Mouse (Mus musculus): ENCODE data around the gene Gm37240. TPM values are rescaled to one million over a fixed set of nuclear protein-coding genes. Genes with fewer than 3 reads are reported as not detected.

Gm37240 gene
- polyA plus RNA-seq, 1 experiment from 2014 or later: 0.93 TPM

- Histone ChIP-seq H3K36me3 (ENCODE audit: control insufficient read depth, insufficient read depth, low read length) (no peaks in the 10 kb centered on the region), H3K4me2 (ENCODE audit: low read length) (no peak overlapping the region), H3K4me3 (ENCODE audit: low read length) (no peak overlapping the region), H3K27ac (ENCODE audit: low read depth, low read length) (no peak overlapping the region), H3K9ac (ENCODE audit: low read depth, low read length) (no peak overlapping the region), H3K9me3 (ENCODE audit: control insufficient read depth, low read length) (no peaks in the 10 kb centered on the region), H3K4me1 (ENCODE audit: control insufficient read depth, insufficient read depth, low read depth, low read length) (peaks cover 7% of the 10 kb centered on the region), H3K27me3 (replicated peaks; ENCODE audit: control insufficient read depth, insufficient read depth, low read length) (no peaks in the 10 kb centered on the region)
- 60% methylated on average over 6 of the region's 6 CpGs for WGBS
- ATAC-seq: no peak
Measured at GRCm38 (mm10) chr3:85309168-85309567, 578.1 kb downstream of the Gm37240 start.

DNA sequence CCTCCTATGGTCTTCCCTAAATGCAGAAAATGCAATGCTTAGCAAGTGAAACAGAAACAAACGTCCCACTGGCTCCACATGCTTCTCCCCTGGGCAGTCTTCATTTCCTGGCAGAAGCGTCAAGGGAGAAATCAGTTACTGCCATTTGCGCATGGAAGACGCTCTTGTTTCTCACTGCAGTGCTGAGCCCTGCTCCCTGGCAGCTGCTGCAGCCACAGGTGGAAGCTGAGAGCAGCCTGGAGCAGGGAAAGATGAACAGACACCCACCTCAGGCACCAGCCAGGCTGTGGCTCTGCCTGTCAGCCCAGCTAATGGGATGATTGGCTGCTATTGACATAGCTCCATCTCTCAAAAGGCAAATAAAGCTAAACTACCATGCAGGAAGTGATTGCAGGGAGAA lies 578.6 kb downstream of the Gm37240 start:
- no peak; the same call in 1 of the 2 replicates for ATAC-seq
- Histone ChIP-seq H3K4me2 (ENCODE audit: low read length) (peak overlapping the region; percentile 10; the same call in 1 of the 2 replicates), H3K4me1 (ENCODE audit: control insufficient read depth, insufficient read depth, low read depth, low read length) (peaks cover 7% of the 10 kb centered on the region), H3K27ac (ENCODE audit: low read depth, low read length) (peak overlapping the region; percentile 23; the same call in 1 of the 2 replicates), H3K4me3 (ENCODE audit: low read length) (no peak overlapping the region), H3K36me3 (ENCODE audit: control insufficient read depth, insufficient read depth, low read length) (no peaks in the 10 kb centered on the region), H3K27me3 (replicated peaks; ENCODE audit: control insufficient read depth, insufficient read depth, low read length) (no peaks in the 10 kb centered on the region), H3K9ac (ENCODE audit: low read depth, low read length) (no peak overlapping the region; the same call in 1 of the 2 replicates), H3K9me3 (ENCODE audit: control insufficient read depth, low read length) (no peaks in the 10 kb centered on the region)
- WGBS: 62% methylated on average over 4 of the region's 4 CpGs

GRCm38 (mm10) chr3:85301851-85302250 lies 585.5 kb downstream of the Gm37240 start:
- Histone ChIP-seq H3K9ac (ENCODE audit: low read depth, low read length) (no peak overlapping the region), H3K4me1 (ENCODE audit: control insufficient read depth, insufficient read depth, low read depth, low read length) (no peaks in the 10 kb centered on the region), H3K9me3 (ENCODE audit: control insufficient read depth, low read length) (peaks cover under 1% of the 10 kb centered on the region; the same call in 1 of the 2 replicates), H3K4me3 (ENCODE audit: low read length) (no peak overlapping the region), H3K4me2 (ENCODE audit: low read length) (no peak overlapping the region), H3K27ac (ENCODE audit: low read depth, low read length) (no peak overlapping the region), H3K36me3 (ENCODE audit: control insufficient read depth, insufficient read depth, low read length) (no peaks in the 10 kb centered on the region), H3K27me3 (replicated peaks; ENCODE audit: control insufficient read depth, insufficient read depth, low read length) (no peaks in the 10 kb centered on the region)
- ATAC-seq: no peak
- WGBS: 35% methylated on average over 3 of the region's 3 CpGs

GRCm38 (mm10) chr3:85301336-85301735 lies 586.0 kb downstream of the Gm37240 start:
- no peak overlapping the region for H3K27ac ChIP-seq (ENCODE audit: low read depth, low read length)

GRCm38 (mm10) chr3:85299649-85300550 lies 587.4 kb downstream of the Gm37240 start:
- Histone ChIP-seq H3K4me2 (ENCODE audit: low read length) (no peak overlapping the region), H3K27ac (ENCODE audit: low read depth, low read length) (peak overlapping the region; percentile 49), H3K9ac (ENCODE audit: low read depth, low read length) (no peak overlapping the region; the same call in 1 of the 2 replicates), H3K36me3 (ENCODE audit: control insufficient read depth, insufficient read depth, low read length) (no peaks in the 10 kb centered on the region), H3K9me3 (ENCODE audit: control insufficient read depth, low read length) (peaks cover 8% of the 10 kb centered on the region), H3K4me1 (ENCODE audit: control insufficient read depth, insufficient read depth, low read depth, low read length) (no peaks in the 10 kb centered on the region), H3K27me3 (replicated peaks; ENCODE audit: control insufficient read depth, insufficient read depth, low read length) (no peaks in the 10 kb centered on the region), H3K4me3 (ENCODE audit: low read length) (no peak overlapping the region)
- WGBS: 26% methylated on average over 18 of the region's 18 CpGs
- peak; percentile 98 for ATAC-seq

More at GRCm38 (mm10) chr3:85301336-85301735, 586.0 kb downstream of the Gm37240 start:
- Histone ChIP-seq H3K9ac (ENCODE audit: low read depth, low read length) (no peak overlapping the region), H3K4me2 (ENCODE audit: low read length) (no peak overlapping the region), H3K36me3 (ENCODE audit: control insufficient read depth, insufficient read depth, low read length) (no peaks in the 10 kb centered on the region), H3K27me3 (replicated peaks; ENCODE audit: control insufficient read depth, insufficient read depth, low read length) (no peaks in the 10 kb centered on the region), H3K4me1 (ENCODE audit: control insufficient read depth, insufficient read depth, low read depth, low read length) (no peaks in the 10 kb centered on the region), H3K4me3 (ENCODE audit: low read length) (no peak overlapping the region), H3K9me3 (ENCODE audit: control insufficient read depth, low read length) (peaks cover 6% of the 10 kb centered on the region)
- 95% methylated on average over 2 of the region's 2 CpGs for WGBS
- no peak for ATAC-seq

- no peaks in the 10 kb centered on the region for H3K4me1 ChIP-seq (ENCODE audit: control insufficient read depth, insufficient read depth, low read depth, low read length)
- H3K4me3 ChIP-seq (ENCODE audit: low read length): no peak overlapping the region
- 78% methylated on average over 9 of the region's 9 CpGs for WGBS
- no peaks in the 10 kb centered on the region for H3K36me3 ChIP-seq (ENCODE audit: control insufficient read depth, insufficient read depth, low read length)
- no peak overlapping the region for H3K9ac ChIP-seq (ENCODE audit: low read depth, low read length)
- H3K27ac ChIP-seq (ENCODE audit: low read depth, low read length): no peak overlapping the region
- H3K4me2 ChIP-seq (ENCODE audit: low read length): no peak overlapping the region
- ATAC-seq: no peak
- H3K9me3 ChIP-seq (ENCODE audit: control insufficient read depth, low read length): peaks cover 8% of the 10 kb centered on the region
- no peaks in the 10 kb centered on the region for H3K27me3 ChIP-seq (replicated peaks; ENCODE audit: control insufficient read depth, insufficient read depth, low read length)
Measured at GRCm38 (mm10) chr3:85295229-85295628, 592.1 kb downstream of the Gm37240 start.

GRCm38 (mm10) chr3:85287627-85288026 lies 599.7 kb downstream of the Gm37240 start:
- no peaks in the 10 kb centered on the region for H3K27me3 ChIP-seq (replicated peaks; ENCODE audit: control insufficient read depth, insufficient read depth, low read length)
- H3K4me1 ChIP-seq (ENCODE audit: control insufficient read depth, insufficient read depth, low read depth, low read length): no peaks in the 10 kb centered on the region
- no peaks in the 10 kb centered on the region for H3K36me3 ChIP-seq (ENCODE audit: control insufficient read depth, insufficient read depth, low read length)
- no peak overlapping the region for H3K4me2 ChIP-seq (ENCODE audit: low read length)
- no peak overlapping the region for H3K4me3 ChIP-seq (ENCODE audit: low read length)
- H3K27ac ChIP-seq (ENCODE audit: low read depth, low read length): no peak overlapping the region
- no peaks in the 10 kb centered on the region for H3K9me3 ChIP-seq (ENCODE audit: control insufficient read depth, low read length)
- no peak overlapping the region for H3K9ac ChIP-seq (ENCODE audit: low read depth, low read length)
- WGBS: 79% methylated on average over 2 of the region's 2 CpGs
- no peak for ATAC-seq

- no peak overlapping the region for H3K9ac ChIP-seq (ENCODE audit: low read depth, low read length)
- H3K36me3 ChIP-seq (ENCODE audit: control insufficient read depth, insufficient read depth, low read length): no peaks in the 10 kb centered on the region
- no peaks in the 10 kb centered on the region for H3K9me3 ChIP-seq (ENCODE audit: control insufficient read depth, low read length)
- H3K4me3 ChIP-seq (ENCODE audit: low read length): no peak overlapping the region
- ATAC-seq: no peak
- H3K27me3 ChIP-seq (replicated peaks; ENCODE audit: control insufficient read depth, insufficient read depth, low read length): no peaks in the 10 kb centered on the region
- no peaks in the 10 kb centered on the region for H3K4me1 ChIP-seq (ENCODE audit: control insufficient read depth, insufficient read depth, low read depth, low read length)
- H3K27ac ChIP-seq (ENCODE audit: low read depth, low read length): no peak overlapping the region
- H3K4me2 ChIP-seq (ENCODE audit: low read length): no peak overlapping the region
- WGBS: 97% methylated on average over 2 of the region's 2 CpGs
Measured at GRCm38 (mm10) chr3:85284483-85284882, 602.8 kb downstream of the Gm37240 start.

GRCm38 (mm10) chr3:85282816-85283215 lies 604.5 kb downstream of the Gm37240 start:
- Histone ChIP-seq H3K9ac (ENCODE audit: low read depth, low read length) (no peak overlapping the region), H3K4me1 (ENCODE audit: control insufficient read depth, insufficient read depth, low read depth, low read length) (no peaks in the 10 kb centered on the region), H3K27me3 (replicated peaks; ENCODE audit: control insufficient read depth, insufficient read depth, low read length) (no peaks in the 10 kb centered on the region), H3K27ac (ENCODE audit: low read depth, low read length) (no peak overlapping the region), H3K4me3 (ENCODE audit: low read length) (no peak overlapping the region), H3K36me3 (ENCODE audit: control insufficient read depth, insufficient read depth, low read length) (no peaks in the 10 kb centered on the region), H3K4me2 (ENCODE audit: low read length) (no peak overlapping the region), H3K9me3 (ENCODE audit: control insufficient read depth, low read length) (no peaks in the 10 kb centered on the region)
- 91% methylated on average over 5 of the region's 5 CpGs for WGBS
- no peak for ATAC-seq

Measured in hindbrain, embryonic 16.5 days (tissue).